Mouse (Mus musculus) bone marrow macrophage, adult 2 months (primary cell): ENCODE results near the gene E330021D16Rik.

ENCODE experiments used
- CTCF ChIP-seq: IDR thresholded peaks from 2 replicates; pipeline ENCODE4 v1.5.1; 2012; ENCODE audit warnings: low read depth, mild to moderate bottlenecking, low read length, moderate library complexity
- POLR2A ChIP-seq: IDR thresholded peaks from 2 replicates; pipeline ENCODE4 v1.6.1; 2012; ENCODE audit warnings: mild to moderate bottlenecking, low read depth, low read length, borderline replicate concordance

- no peak for TF ChIP-seq CTCF
- no peak for TF ChIP-seq POLR2A
Measured at GRCm38 (mm10) chr6:136383218-136383617, 32.2 kb downstream of the E330021D16Rik start.
